Mouse (Mus musculus): ENCODE data around the gene Prss38. TPM values are rescaled to one million over a fixed set of nuclear protein-coding genes. Genes with fewer than 3 reads are reported as not detected.

The Prss38 gene
- not detected in 2 replicates for polyA plus RNA-seq (2015; fragmentation: Nextera tagmentation; extraction: Ambion mirVana)

DNA sequence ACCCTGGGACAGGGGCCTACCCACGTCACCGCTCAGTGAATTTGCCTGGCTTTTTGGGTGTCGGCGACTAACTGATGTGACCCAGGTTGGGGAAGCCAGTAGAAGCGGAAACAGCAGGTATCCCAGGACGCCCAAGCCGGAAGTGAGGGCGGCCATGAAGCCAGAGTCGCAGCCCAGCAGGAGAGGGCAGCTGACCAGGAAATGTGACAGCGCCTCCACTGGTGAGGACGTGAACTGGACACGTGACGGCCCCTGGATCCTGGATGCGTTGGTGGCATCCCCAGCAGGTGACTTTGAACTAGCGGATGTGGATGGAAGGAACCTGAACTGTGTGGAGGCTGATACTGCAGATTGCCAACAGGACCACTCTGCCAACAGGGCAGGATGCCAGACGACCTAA is at the start of gene Prss38:
Gene Prss38 (minus strand): TSS at position 183 of the 400 bp plus-strand sequence.
- Histone ChIP-seq H3K9ac (ENCODE audit: low read depth, low read length) (no peak within 1 kb of the TSS), H3K27ac (ENCODE audit: low read depth, low read length) (no peak within 1 kb of the TSS), H3K4me2 (ENCODE audit: low read length) (no peak within 1 kb of the TSS), H3K36me3 (ENCODE audit: control insufficient read depth, insufficient read depth, low read length) (no peaks in the 10 kb centered on the region), H3K27me3 (replicated peaks; ENCODE audit: control insufficient read depth, insufficient read depth, low read length) (no peaks in the 10 kb centered on the region; the same call in 1 of the 2 replicates), H3K4me1 (ENCODE audit: control insufficient read depth, insufficient read depth, low read depth, low read length) (no peaks in the 10 kb centered on the region), H3K9me3 (ENCODE audit: control insufficient read depth, low read length) (no peaks in the 10 kb centered on the region), H3K4me3 (ENCODE audit: low read length) (no peak within 1 kb of the TSS)
- no peak for ATAC-seq
- WGBS: 81% methylated on average over 16 of the region's 16 CpGs

DNA sequence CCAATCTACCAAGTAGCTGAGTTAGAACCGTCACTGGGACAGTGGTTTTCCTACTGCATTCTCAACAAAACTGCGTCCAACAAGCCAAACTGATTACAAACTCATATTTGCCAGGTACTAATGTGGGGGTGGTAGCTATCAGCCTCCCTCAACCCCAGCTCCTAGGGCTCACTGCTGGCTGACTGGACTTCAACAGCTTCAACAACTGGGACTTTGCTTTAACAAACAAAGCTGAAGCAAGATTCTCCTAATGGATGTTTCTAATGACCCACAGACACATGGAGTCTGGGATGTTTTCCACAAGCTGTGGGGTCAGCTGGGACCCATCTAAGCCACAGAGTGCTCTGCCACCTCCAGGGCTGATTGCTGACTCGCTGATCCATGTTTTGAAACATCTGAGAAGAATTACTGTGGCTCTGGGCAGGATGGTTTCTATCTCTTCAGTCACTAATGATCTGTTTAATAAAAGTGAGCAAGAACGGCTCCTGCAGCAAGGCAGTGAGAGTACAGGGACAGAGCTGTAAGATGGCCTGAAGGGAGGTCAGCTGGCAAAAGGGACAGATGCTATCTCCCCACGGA is 47.6 kb upstream of the Prss38 start:
- Histone ChIP-seq H3K4me3 (ENCODE audit: low read length) (no peak overlapping the region), H3K27me3 (replicated peaks; ENCODE audit: control insufficient read depth, insufficient read depth, low read length) (no peaks in the 10 kb centered on the region), H3K9me3 (ENCODE audit: control insufficient read depth, low read length) (no peaks in the 10 kb centered on the region), H3K4me1 (ENCODE audit: control insufficient read depth, insufficient read depth, low read depth, low read length) (no peaks in the 10 kb centered on the region), H3K36me3 (ENCODE audit: control insufficient read depth, insufficient read depth, low read length) (peaks cover 30% of the 10 kb centered on the region), H3K4me2 (ENCODE audit: low read length) (no peak overlapping the region), H3K9ac (ENCODE audit: low read depth, low read length) (no peak overlapping the region), H3K27ac (ENCODE audit: low read depth, low read length) (no peak overlapping the region)
- 84% methylated on average over 5 of the region's 5 CpGs for WGBS
- ATAC-seq: no peak

DNA sequence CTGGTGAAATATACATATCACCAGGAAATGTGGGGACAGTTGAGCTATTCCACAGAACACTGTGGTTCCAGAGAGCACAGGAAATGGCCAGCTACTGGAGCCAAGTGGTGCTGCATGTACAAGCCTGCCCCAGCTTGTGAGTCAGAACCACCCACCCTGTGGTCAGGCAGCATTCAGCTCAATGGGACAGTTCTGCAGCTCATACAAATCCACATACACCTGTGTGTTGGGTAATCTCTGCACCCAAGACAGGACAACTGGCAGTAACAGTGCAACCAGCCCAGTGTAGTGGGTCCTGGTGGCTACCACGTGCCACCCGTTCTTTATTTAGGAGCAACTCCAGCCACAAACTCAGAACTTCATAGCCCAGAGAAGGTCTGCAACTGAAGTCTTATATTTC is 46.5 kb upstream of the Prss38 start:
- WGBS: 95% methylated on average over 2 of the region's 2 CpGs
- Histone ChIP-seq H3K36me3 (ENCODE audit: control insufficient read depth, insufficient read depth, low read length) (peaks cover 21% of the 10 kb centered on the region), H3K27me3 (replicated peaks; ENCODE audit: control insufficient read depth, insufficient read depth, low read length) (no peaks in the 10 kb centered on the region), H3K4me2 (ENCODE audit: low read length) (no peak overlapping the region), H3K9ac (ENCODE audit: low read depth, low read length) (no peak overlapping the region), H3K4me1 (ENCODE audit: control insufficient read depth, insufficient read depth, low read depth, low read length) (no peaks in the 10 kb centered on the region), H3K27ac (ENCODE audit: low read depth, low read length) (no peak overlapping the region), H3K9me3 (ENCODE audit: control insufficient read depth, low read length) (no peaks in the 10 kb centered on the region), H3K4me3 (ENCODE audit: low read length) (no peak overlapping the region)
- no peak for ATAC-seq

DNA sequence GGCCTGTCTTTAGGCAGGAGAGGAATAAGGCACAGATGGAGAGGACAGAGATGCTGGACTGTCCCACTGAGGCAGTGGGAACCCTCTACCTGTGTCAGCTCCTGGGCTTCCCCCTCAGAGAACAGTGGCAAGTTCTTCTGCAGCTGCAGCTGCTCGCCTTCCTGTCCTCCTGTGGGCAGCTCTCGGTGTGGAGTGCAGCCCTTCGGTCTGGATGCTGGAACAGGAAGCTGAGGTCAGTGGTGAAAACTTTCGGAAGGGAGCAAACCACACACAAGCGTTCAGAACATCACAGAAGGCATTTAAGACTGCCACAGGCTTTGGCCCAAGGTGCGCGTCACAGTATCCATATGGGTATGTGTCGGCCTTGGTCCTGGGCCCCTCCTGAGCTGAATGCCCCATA is 46.0 kb upstream of the Prss38 start:
- Histone ChIP-seq H3K9me3 (ENCODE audit: control insufficient read depth, low read length) (no peaks in the 10 kb centered on the region), H3K36me3 (ENCODE audit: control insufficient read depth, insufficient read depth, low read length) (peaks cover 21% of the 10 kb centered on the region), H3K9ac (ENCODE audit: low read depth, low read length) (no peak overlapping the region), H3K27ac (ENCODE audit: low read depth, low read length) (no peak overlapping the region), H3K27me3 (replicated peaks; ENCODE audit: control insufficient read depth, insufficient read depth, low read length) (no peaks in the 10 kb centered on the region), H3K4me3 (ENCODE audit: low read length) (no peak overlapping the region), H3K4me2 (ENCODE audit: low read length) (no peak overlapping the region), H3K4me1 (ENCODE audit: control insufficient read depth, insufficient read depth, low read depth, low read length) (no peaks in the 10 kb centered on the region)
- no peak for ATAC-seq
- 83% methylated on average over 8 of the region's 8 CpGs for WGBS

DNA sequence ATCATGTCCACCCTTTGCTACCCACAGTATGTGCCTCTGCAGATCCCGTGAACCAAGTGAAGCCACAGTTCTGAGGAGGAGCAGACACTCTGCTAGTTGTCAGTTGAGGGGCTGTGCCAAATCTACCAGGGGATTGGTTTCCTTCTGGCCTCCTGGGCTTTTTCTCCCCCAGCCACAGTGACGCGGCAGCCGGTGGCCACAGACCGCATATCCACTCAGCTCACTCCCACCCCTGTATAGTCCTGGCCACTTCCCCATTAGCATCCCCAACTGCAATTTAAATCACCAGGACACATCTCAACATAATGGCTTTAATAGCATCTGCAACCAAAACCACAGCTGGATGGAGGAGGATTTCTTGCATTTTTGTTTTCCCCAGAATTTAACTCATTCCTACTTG is 43.3 kb upstream of the Prss38 start:
- ATAC-seq: no peak
- Histone ChIP-seq H3K9ac (ENCODE audit: low read depth, low read length) (no peak overlapping the region), H3K4me2 (ENCODE audit: low read length) (no peak overlapping the region), H3K36me3 (ENCODE audit: control insufficient read depth, insufficient read depth, low read length) (peaks cover 20% of the 10 kb centered on the region), H3K27ac (ENCODE audit: low read depth, low read length) (no peak overlapping the region), H3K27me3 (replicated peaks; ENCODE audit: control insufficient read depth, insufficient read depth, low read length) (no peaks in the 10 kb centered on the region), H3K9me3 (ENCODE audit: control insufficient read depth, low read length) (no peaks in the 10 kb centered on the region), H3K4me3 (ENCODE audit: low read length) (no peak overlapping the region), H3K4me1 (ENCODE audit: control insufficient read depth, insufficient read depth, low read depth, low read length) (no peaks in the 10 kb centered on the region)
- WGBS: 78% methylated on average over 5 of the region's 5 CpGs

DNA sequence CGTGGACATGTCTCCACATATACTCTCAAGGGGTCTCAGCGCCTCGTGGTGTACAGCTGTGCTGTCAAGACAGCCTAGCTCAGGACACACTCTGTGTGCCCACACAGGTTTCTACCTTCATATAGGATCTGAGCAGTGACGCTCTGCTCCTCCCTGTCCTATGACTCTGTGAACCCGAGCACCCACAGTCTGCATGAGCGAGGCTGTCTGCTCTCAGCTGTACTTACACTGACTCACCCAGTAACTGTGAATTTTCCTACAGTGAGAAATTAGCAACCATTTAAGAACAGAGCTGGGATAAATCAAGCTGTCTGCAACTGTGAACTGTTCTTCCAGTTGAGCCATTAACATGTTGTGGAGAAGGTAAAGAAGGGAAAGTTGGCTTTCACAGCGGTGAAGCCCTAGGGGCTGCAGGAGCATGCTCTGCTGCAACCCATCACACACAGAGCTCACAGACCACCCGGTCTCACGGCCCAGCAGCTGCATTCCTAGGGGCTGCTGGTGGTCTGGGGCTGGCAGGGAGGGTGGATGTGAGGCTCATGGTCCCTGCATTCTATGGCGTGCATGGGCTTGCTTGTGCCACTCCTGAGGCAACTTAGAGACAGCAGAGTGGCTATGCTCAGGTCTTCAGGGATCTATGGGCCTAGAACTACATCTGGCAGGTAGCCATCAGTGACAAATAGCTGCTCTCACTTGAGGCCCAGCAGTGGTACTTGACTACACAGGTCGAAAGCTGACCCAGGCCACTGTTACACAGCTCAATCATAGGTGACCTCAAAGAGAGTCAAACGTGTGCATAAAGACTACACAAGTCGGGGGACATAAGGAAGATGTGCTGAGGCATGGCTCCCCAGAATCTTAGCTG is 37.8 kb upstream of the Prss38 start:
- no peaks in the 10 kb centered on the region for H3K27me3 ChIP-seq (replicated peaks; ENCODE audit: control insufficient read depth, insufficient read depth, low read length)
- H3K9ac ChIP-seq (ENCODE audit: low read depth, low read length): no peak overlapping the region
- H3K36me3 ChIP-seq (ENCODE audit: control insufficient read depth, insufficient read depth, low read length): peaks cover 4% of the 10 kb centered on the region
- ATAC-seq: no peak; the same call in 1 of the 2 replicates
- H3K27ac ChIP-seq (ENCODE audit: low read depth, low read length): no peak overlapping the region
- WGBS: 85% methylated on average over 13 of the region's 13 CpGs
- no peaks in the 10 kb centered on the region for H3K4me1 ChIP-seq (ENCODE audit: control insufficient read depth, insufficient read depth, low read depth, low read length)
- no peak overlapping the region for H3K4me3 ChIP-seq (ENCODE audit: low read length)
- no peak overlapping the region for H3K4me2 ChIP-seq (ENCODE audit: low read length)
- no peaks in the 10 kb centered on the region for H3K9me3 ChIP-seq (ENCODE audit: control insufficient read depth, low read length)

DNA sequence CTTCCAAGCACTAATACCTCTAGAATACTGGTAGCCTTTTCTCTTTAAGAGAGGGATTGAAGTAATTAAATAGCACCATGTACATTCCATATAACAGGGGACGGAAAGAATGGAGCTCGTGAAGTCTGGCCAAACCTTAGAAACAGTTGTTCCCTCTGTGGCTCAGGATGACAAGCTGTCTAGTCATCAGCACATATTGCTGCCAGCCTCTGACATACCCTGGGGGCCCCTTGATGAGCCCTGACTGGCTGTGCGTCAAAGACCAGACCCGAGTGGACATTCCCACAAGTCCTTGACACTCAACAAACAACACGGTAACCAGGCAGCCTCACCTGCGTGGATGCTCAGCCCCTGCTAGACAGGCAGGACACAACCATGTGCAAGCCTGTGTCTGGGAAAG is 36.6 kb upstream of the Prss38 start:
- no peaks in the 10 kb centered on the region for H3K9me3 ChIP-seq (ENCODE audit: control insufficient read depth, low read length)
- no peak overlapping the region for H3K27ac ChIP-seq (ENCODE audit: low read depth, low read length)
- WGBS: 68% methylated on average over 6 of the region's 6 CpGs
- no peak for ATAC-seq
- H3K9ac ChIP-seq (ENCODE audit: low read depth, low read length): no peak overlapping the region
- no peaks in the 10 kb centered on the region for H3K4me1 ChIP-seq (ENCODE audit: control insufficient read depth, insufficient read depth, low read depth, low read length)
- peaks cover 11% of the 10 kb centered on the region for H3K36me3 ChIP-seq (ENCODE audit: control insufficient read depth, insufficient read depth, low read length)
- no peak overlapping the region for H3K4me3 ChIP-seq (ENCODE audit: low read length)
- H3K27me3 ChIP-seq (replicated peaks; ENCODE audit: control insufficient read depth, insufficient read depth, low read length): no peaks in the 10 kb centered on the region
- H3K4me2 ChIP-seq (ENCODE audit: low read length): no peak overlapping the region

DNA sequence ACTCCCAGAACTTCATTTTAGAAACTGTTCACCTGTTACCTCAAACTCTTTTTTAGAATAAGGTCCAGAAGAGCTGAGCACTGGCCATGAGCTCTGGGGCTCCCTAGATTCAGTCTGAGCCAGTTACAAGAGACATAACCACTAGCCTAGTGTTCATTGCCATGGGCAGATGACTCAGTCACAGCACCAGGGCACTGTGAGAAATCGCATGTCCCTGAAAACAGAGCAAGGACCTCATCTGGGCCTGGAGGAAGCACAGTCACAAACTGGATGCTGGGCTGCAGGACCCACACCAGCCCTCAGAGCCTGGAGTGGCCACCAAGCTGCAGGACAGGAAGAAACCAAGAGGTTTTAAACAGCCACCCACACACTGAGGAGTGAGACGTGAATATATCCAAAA is 35.4 kb upstream of the Prss38 start:
- ATAC-seq: no peak

DNA sequence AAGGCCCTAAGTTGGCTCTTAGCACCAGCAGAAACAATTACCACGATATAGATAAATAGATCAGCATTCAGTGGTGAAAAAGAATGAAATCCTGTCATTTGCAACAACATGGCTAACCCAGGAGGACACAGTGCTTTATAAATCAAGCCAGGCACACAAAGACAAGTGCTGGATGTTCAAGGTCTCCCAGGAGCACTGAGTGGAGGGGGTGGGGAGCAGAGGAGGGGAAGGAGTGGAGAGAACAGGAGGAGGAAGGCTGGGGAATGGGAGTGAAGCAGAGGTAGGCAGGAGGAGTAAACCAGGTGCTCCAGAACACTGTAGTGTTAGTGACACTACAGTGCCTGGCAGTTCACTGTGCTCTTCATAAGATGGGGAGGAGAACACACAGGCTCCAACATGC is 30.3 kb upstream of the Prss38 start:
- Histone ChIP-seq H3K4me1 (ENCODE audit: control insufficient read depth, insufficient read depth, low read depth, low read length) (no peaks in the 10 kb centered on the region), H3K9me3 (ENCODE audit: control insufficient read depth, low read length) (no peaks in the 10 kb centered on the region), H3K4me2 (ENCODE audit: low read length) (no peak overlapping the region), H3K36me3 (ENCODE audit: control insufficient read depth, insufficient read depth, low read length) (peaks cover 17% of the 10 kb centered on the region), H3K27me3 (replicated peaks; ENCODE audit: control insufficient read depth, insufficient read depth, low read length) (no peaks in the 10 kb centered on the region), H3K4me3 (ENCODE audit: low read length) (no peak overlapping the region), H3K9ac (ENCODE audit: low read depth, low read length) (no peak overlapping the region), H3K27ac (ENCODE audit: low read depth, low read length) (no peak overlapping the region)
- no peak for ATAC-seq
- WGBS: 68% methylated on average over 1 of the region's 1 CpGs

More for the DNA sequence above, 35.4 kb upstream of the Prss38 start:
- Histone ChIP-seq H3K36me3 (ENCODE audit: control insufficient read depth, insufficient read depth, low read length) (peaks cover 18% of the 10 kb centered on the region), H3K27me3 (replicated peaks; ENCODE audit: control insufficient read depth, insufficient read depth, low read length) (no peaks in the 10 kb centered on the region), H3K9ac (ENCODE audit: low read depth, low read length) (no peak overlapping the region), H3K4me1 (ENCODE audit: control insufficient read depth, insufficient read depth, low read depth, low read length) (no peaks in the 10 kb centered on the region), H3K9me3 (ENCODE audit: control insufficient read depth, low read length) (no peaks in the 10 kb centered on the region), H3K4me2 (ENCODE audit: low read length) (no peak overlapping the region), H3K27ac (ENCODE audit: low read depth, low read length) (no peak overlapping the region), H3K4me3 (ENCODE audit: low read length) (no peak overlapping the region)
- 90% methylated on average over 2 of the region's 2 CpGs for WGBS

All from hindbrain, embryonic 16.5 days (tissue).